ENCODE assay signal across 13 mouse cellular contexts in the genomic region with DNA sequence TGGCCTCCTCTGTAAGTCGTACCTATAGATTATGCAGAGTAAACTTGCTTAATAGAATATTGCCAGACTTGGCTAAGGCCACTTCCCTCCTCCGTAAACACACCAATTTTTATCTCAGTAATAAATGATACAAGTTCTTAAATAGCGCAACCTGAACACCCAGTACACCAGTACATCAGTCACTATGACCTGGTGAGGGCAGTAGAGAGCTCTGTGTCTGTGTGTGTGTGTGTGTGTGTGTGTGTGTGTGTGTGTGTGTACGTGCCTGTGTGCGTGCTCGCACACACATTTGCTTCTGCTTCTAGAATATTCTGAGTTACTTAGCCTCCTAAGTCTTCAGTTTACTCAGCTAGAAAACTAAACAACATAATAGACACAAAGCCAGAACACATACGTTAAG. TPM values are rescaled to one million over a fixed set of nuclear protein-coding genes. Genes with fewer than 3 reads are reported as not detected.
DNase-seq lines count a peak whose midpoint lies in the region; ATAC-seq and TF ChIP-seq lines count a peak whose summit lies in the region.
"Had no signal": no experiment of that assay in that cellular context is flagged by ENCODE, and none has a peak within 500 bp of the region (broad histone marks: within the 10 kb centered on the region; RNA-seq: fewer than 3 reads in every experiment).

No protein-coding gene starts in this region.

- DNase-seq in kidney, postnatal 0 days (ENCODE audit: low spot score), result no peak
- peak; percentile 14 for DNase-seq in thymus, postnatal 0 days (ENCODE audit: low spot score)
- no peak for DNase-seq in thymus, postnatal 10 days (ENCODE audit: low spot score in 2 of 2)
- peak; percentile 9 for DNase-seq in brain, embryonic 14.5 days (ENCODE audit: low read depth)
- DNase-seq in thymus, postnatal 25 days, result peak; percentile 3
- DNase-seq in spleen, adult 12 weeks (ENCODE audit: low spot score), result no peak
- no peak for DNase-seq in cerebellum, adult 11-12 months
- DNase-seq: layer of hippocampus, adult 9-11 months; right cerebral cortex, postnatal 14 days had no signal

- ATAC-seq in kidney, postnatal 0 days (replicated peaks; ENCODE audit: low FRiP score, low read depth), result no peak
- ATAC-seq in kidney, embryonic 14.5 days (ENCODE audit: low FRiP score, low TSS enrichment), result no peak

- H3K4me1 ChIP-seq in kidney, postnatal 0 days (replicated peaks; ENCODE audit: insufficient read depth, low read length), result no peaks in the 10 kb centered on the region
- H3K4me1 ChIP-seq in kidney, embryonic 14.5 days (ENCODE audit: control insufficient read depth, insufficient read depth, low read length), result no peaks in the 10 kb centered on the region
- H3K4me1 ChIP-seq: embryonic facial prominence, embryonic 13.5 days; heart, embryonic 15.5 days; neural tube, embryonic 13.5 days had no signal

- H3K9ac ChIP-seq in kidney, postnatal 0 days (ENCODE audit: low read depth, low read length), result no peak overlapping the region
- H3K9ac ChIP-seq in kidney, embryonic 14.5 days (ENCODE audit: low read depth, low read length), result no peak overlapping the region
- H3K9ac ChIP-seq: embryonic facial prominence, embryonic 13.5 days; heart, embryonic 15.5 days; neural tube, embryonic 13.5 days had no signal

- TF ChIP-seq CTCF in kidney, postnatal 0 days (IDR thresholded peaks at IDR 0.05; ENCODE audit: low read depth), result peak; percentile 32
- TF ChIP-seq CTCF in brain, embryonic 14.5 days (IDR thresholded peaks at IDR 0.05; ENCODE audit: borderline replicate concordance, extremely low read depth, insufficient read depth, insufficient read length), result peak; percentile 7; the same call in 1 of the 2 replicates

- H3K27ac ChIP-seq in kidney, postnatal 0 days, result no peak overlapping the region
- H3K27ac ChIP-seq in kidney, embryonic 14.5 days (ENCODE audit: low read depth, low read length), result no peak overlapping the region
- H3K27ac ChIP-seq: embryonic facial prominence, embryonic 13.5 days; heart, embryonic 15.5 days; neural tube, embryonic 13.5 days had no signal

- H3K4me2 ChIP-seq in kidney, postnatal 0 days (ENCODE audit: low read length), result no peak overlapping the region
- H3K4me2 ChIP-seq in kidney, embryonic 14.5 days (replicated peaks; ENCODE audit: low read depth, low read length), result no peak overlapping the region
- H3K4me2 ChIP-seq: embryonic facial prominence, embryonic 13.5 days; heart, embryonic 15.5 days; neural tube, embryonic 13.5 days had no signal

- no peak overlapping the region for H3K4me3 ChIP-seq in kidney, postnatal 0 days (replicated peaks; ENCODE audit: low read depth, low read length)
- H3K4me3 ChIP-seq in kidney, embryonic 14.5 days (ENCODE audit: low read length), result no peak overlapping the region
- H3K4me3 ChIP-seq: embryonic facial prominence, embryonic 13.5 days; heart, embryonic 15.5 days; neural tube, embryonic 13.5 days had no signal

- H3K36me3 ChIP-seq in kidney, postnatal 0 days (ENCODE audit: insufficient read depth, low read length), result peaks cover 3% of the 10 kb centered on the region; the same call in 1 of the 2 replicates
- H3K36me3 ChIP-seq in kidney, embryonic 14.5 days (ENCODE audit: control insufficient read depth, insufficient read depth, low read length), result peaks cover 18% of the 10 kb centered on the region; the same call in 1 of the 2 replicates

- H3K27me3 ChIP-seq in kidney, postnatal 0 days (ENCODE audit: insufficient read depth, low read length), result no peaks in the 10 kb centered on the region
- H3K27me3 ChIP-seq in kidney, embryonic 14.5 days (ENCODE audit: control insufficient read depth, insufficient read depth, low read length), result no peaks in the 10 kb centered on the region
- H3K27me3 ChIP-seq: embryonic facial prominence, embryonic 13.5 days; heart, embryonic 15.5 days; neural tube, embryonic 13.5 days had no signal

- H3K9me3 ChIP-seq in kidney, postnatal 0 days (replicated peaks; ENCODE audit: low read length), result no peaks in the 10 kb centered on the region
- no peaks in the 10 kb centered on the region for H3K9me3 ChIP-seq in kidney, embryonic 14.5 days (ENCODE audit: control insufficient read depth, low read length)
- H3K9me3 ChIP-seq: embryonic facial prominence, embryonic 13.5 days; heart, embryonic 15.5 days; neural tube, embryonic 13.5 days had no signal

- WGBS in kidney, postnatal 0 days, result 92% methylated on average over 7 of the region's 7 CpGs
- WGBS in kidney, embryonic 14.5 days, result 88% methylated on average over 7 of the region's 7 CpGs

- no peak for TF ChIP-seq POLR2A in brain, embryonic 14.5 days (IDR thresholded peaks at IDR 0.05; ENCODE audit: borderline replicate concordance, extremely low read depth, insufficient read depth, insufficient read length, poor library complexity, severe bottlenecking)

RNA-seq across cellular contexts. Expression of a gene that starts 28.4 kb away (rescaled TPM):
- 32.0 and 36.4 TPM in 2 replicates for polyA plus RNA-seq in kidney, postnatal 0 days (2015; fragmentation: Nextera tagmentation; extraction: Ambion mirVana)
- 47.3 and 56.0 TPM in 2 replicates for polyA plus RNA-seq in kidney, embryonic 14.5 days (2014; fragmentation: Nextera tagmentation; extraction: Ambion mirVana)
- polyA plus RNA-seq in thymus, postnatal 0 days (2015; fragmentation: Nextera tagmentation; extraction: Ambion mirVana), result 41.5 and 45.2 TPM in 2 replicates
- 30.0 and 33.2 TPM in 2 replicates for polyA plus RNA-seq in brain, embryonic 14.5 days (2012; rRNA removed)

Comparison
In these comparisons a context has a peak if more than half of its experiments do, and no peak if none do; other contexts are left out.
1. DNase-seq: peak in thymus, postnatal 0 days (single experiment), brain, embryonic 14.5 days (single experiment) and thymus, postnatal 25 days (single experiment); none in kidney, postnatal 0 days (single experiment), thymus, postnatal 10 days (0 of 2), spleen, adult 12 weeks (single experiment) and cerebellum, adult 11-12 months (single experiment).